Mouse (Mus musculus) lung, adult 18-20 months (tissue): ENCODE measurements around the gene Fgf5.

ENCODE experiments used
- DNase-seq, 2 experiments: peaks; one replicate each; pipeline ENCODE4 v3.0.0; 2022; ENCODE audit warnings: mixed read lengths in 2 of 2

The Fgf5 gene

DNA sequence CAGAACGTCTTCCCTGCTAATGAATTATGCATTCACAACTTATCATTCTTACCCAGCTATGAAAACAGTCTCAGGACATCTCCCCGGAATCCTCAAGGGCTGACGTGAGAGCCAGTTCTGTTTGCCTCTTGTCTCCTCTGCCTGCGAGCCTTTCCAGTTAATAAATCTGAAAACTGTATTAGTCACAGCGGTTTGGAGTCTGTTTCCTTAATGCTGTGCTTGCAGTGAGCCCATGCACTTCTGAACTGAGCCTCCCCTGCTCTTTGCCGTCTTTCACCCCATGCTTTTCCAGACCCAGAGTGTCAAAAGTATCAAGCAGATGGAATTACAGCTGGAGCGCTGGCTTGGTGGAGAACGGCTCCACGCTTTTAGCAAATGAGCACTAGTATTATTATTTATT lies 52.5 kb downstream of the Fgf5 start:
- no peak for DNase-seq

DNA sequence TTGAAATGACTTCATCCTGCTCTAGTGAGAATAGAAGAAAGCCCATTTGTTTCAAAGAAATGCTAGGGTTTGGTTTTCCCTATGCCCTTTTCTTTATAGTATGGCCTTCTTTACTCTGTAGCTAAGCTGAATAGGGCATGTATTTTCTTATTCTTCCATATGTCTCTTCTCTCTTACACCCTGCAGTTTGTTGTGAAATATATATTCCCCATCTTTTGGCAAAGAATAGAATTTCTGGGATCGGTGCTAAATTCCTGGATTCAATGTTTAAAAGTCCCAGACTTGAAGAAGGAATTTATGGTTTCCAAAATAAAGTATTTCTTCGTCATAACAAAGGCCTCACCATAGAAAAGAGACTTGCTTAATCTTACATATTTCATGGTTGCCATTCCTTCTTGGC lies 72.6 kb downstream of the Fgf5 start:
- no peak for DNase-seq
